Mouse (Mus musculus) heart, embryonic 16.5 days (tissue): ENCODE results near the gene Arhgap40. TPM values are rescaled to one million over a fixed set of nuclear protein-coding genes. Genes with fewer than 3 reads are reported as not detected.

Experiments
- ATAC-seq: fragments of 200-750 bp; cut with Nextera tagmentation; replicated peaks from 2 replicates; pipeline ENCODE4 v1.8.0; 2017; ENCODE audit warnings: moderate number of reproducible peaks; ENCODE audit not compliant: insufficient read depth, low FRiP score; ENCODE audit errors: extremely low read depth
- H3K27ac ChIP-seq: fragments of 300-500 bp; sonication (generic); 2 replicates; pipeline ENCODE4 v1.5.1; 2014; ENCODE audit warnings: mild to moderate bottlenecking, low read length, control low read depth, moderate library complexity
- H3K27me3 ChIP-seq: fragments of 300-500 bp; sonication (generic); 2 replicates; pipeline ENCODE4 v1.6.1; 2014; ENCODE audit warnings: low read length, mixed read lengths; ENCODE audit not compliant: control insufficient read depth, insufficient read depth
- H3K36me3 ChIP-seq: fragments of 300-500 bp; sonication (generic); 2 replicates; pipeline ENCODE4 v1.6.1; 2014; ENCODE audit not compliant: control insufficient read depth, insufficient read depth
- H3K4me1 ChIP-seq: fragments of 300-500 bp; sonication (generic); 2 replicates; pipeline ENCODE4 v1.6.1; 2014; ENCODE audit warnings: low read length, mixed read lengths; ENCODE audit not compliant: control insufficient read depth, insufficient read depth
- H3K4me2 ChIP-seq: fragments of 300-500 bp; sonication (generic); 2 replicates; pipeline ENCODE4 v1.6.1; 2014; ENCODE audit warnings: low read depth, mild to moderate bottlenecking, control low read depth, low read length
- H3K4me3 ChIP-seq: fragments of 300-500 bp; sonication (generic); 2 replicates; pipeline ENCODE4 v1.5.1; 2014; ENCODE audit warnings: mild to moderate bottlenecking, control low read depth, low read length
- H3K9ac ChIP-seq: fragments of 300-500 bp; sonication (generic); 2 replicates; pipeline ENCODE4 v1.6.1; 2014; ENCODE audit warnings: low read length, control low read depth
- H3K9me3 ChIP-seq: fragments of 300-500 bp; sonication (generic); replicated peaks from 2 replicates; pipeline ENCODE4 v1.6.1; 2016; ENCODE audit warnings: low read length; ENCODE audit not compliant: control insufficient read depth
- WGBS: fragments of 180-500 bp; shearing (Covaris S2); extraction: QIAGEN DNeasy Blood & Tissue Kit; methylation state at CpG from one replicate; pipeline ENCODE4 v1.1.7; 2014; 5-methylcytosine and 5-hydroxymethylcytosine counted together
- polyA plus RNA-seq: library from polyadenylated mRNA; unstranded; fragments of >200 nt; fragmentation: Nextera tagmentation; extraction: Ambion mirVana; gene quantifications from 2 replicates; pipeline ENCODE4 v1.2.1, GENCODE M21; 2015

Gene Arhgap40
- polyA plus RNA-seq = not detected in 2 replicates

DNA sequence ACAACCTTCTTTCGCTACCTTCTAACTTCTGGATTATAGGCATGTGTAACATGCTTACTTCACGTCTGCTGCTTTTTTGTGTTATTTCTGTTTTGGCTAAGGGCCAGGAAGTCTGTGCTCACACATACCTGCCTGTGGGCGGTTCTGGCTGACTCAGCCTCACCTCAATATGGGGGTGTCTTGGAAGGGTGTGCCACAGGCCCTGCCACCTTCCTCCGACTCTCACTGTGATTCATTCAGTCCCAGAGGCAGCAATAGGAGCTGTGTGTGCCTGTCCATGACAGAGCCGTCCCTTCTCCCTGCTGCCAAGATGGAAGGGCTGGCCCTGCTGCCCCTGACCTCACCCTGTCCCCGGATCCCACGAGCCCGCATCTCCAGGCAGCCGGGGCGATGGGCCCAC, at the start of gene Arhgap40:
TSS of gene Arhgap40 (plus strand) at position 269 of the 400 bp plus-strand sequence.
- Histone ChIP-seq H3K9ac (no peak within 1 kb of the TSS), H3K4me2 (no peak within 1 kb of the TSS), H3K4me3 (no peak within 1 kb of the TSS), H3K4me1 (no peaks in the 10 kb centered on the region), H3K36me3 (no peaks in the 10 kb centered on the region), H3K9me3 (no peaks in the 10 kb centered on the region), H3K27me3 (no peaks in the 10 kb centered on the region), H3K27ac (no peak within 1 kb of the TSS)
- WGBS = 79% methylated on average over 10 of the region's 10 CpGs
- ATAC-seq = no peak

DNA sequence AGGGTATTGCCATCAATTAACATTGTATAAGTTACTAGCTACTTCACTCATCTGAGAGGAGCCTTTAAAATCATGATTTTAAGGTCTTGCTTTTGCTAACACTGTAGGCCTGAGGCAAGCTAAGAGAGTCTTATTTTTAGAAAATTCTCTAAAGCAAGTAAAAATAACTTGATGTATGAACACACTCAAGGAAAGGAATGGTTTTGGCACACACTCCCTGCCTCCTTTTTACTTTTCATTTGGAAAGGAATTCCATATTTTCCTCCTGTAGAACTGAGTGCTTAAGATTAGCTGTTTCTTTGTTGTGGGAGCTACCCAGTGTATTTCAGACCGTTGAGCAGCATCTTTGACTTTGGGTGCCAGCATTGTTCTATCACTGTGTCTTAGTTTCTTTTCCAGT, 38.4 kb upstream of the Arhgap40 start:
- Histone ChIP-seq H3K36me3 (peaks cover 25% of the 10 kb centered on the region), H3K27ac (no peak overlapping the region), H3K4me2 (no peak overlapping the region), H3K9me3 (no peaks in the 10 kb centered on the region), H3K4me1 (no peaks in the 10 kb centered on the region), H3K4me3 (no peak overlapping the region), H3K27me3 (no peaks in the 10 kb centered on the region), H3K9ac (no peak overlapping the region)
- WGBS = 82% methylated on average over 1 of the region's 1 CpGs
- no peak for ATAC-seq

GRCm38 (mm10) chr2:158477640-158478039, 35.0 kb upstream of the Arhgap40 start:
- Histone ChIP-seq H3K9ac (no peak overlapping the region), H3K9me3 (no peaks in the 10 kb centered on the region), H3K27me3 (no peaks in the 10 kb centered on the region), H3K36me3 (peaks cover 39% of the 10 kb centered on the region), H3K4me3 (no peak overlapping the region), H3K27ac (no peak overlapping the region), H3K4me2 (no peak overlapping the region), H3K4me1 (no peaks in the 10 kb centered on the region)
- no peak for ATAC-seq
- 81% methylated on average over 3 of the region's 3 CpGs for WGBS

GRCm38 (mm10) chr2:158498457-158498856, 14.1 kb upstream of the Arhgap40 start:
- 87% methylated on average over 5 of the region's 5 CpGs for WGBS
- no peak overlapping the region for H3K27ac ChIP-seq
- H3K4me3 ChIP-seq = no peak overlapping the region
- H3K4me2 ChIP-seq = no peak overlapping the region
- no peaks in the 10 kb centered on the region for H3K4me1 ChIP-seq
- peaks cover 26% of the 10 kb centered on the region for H3K36me3 ChIP-seq
- H3K9me3 ChIP-seq = no peaks in the 10 kb centered on the region
- no peak for ATAC-seq
- no peaks in the 10 kb centered on the region for H3K27me3 ChIP-seq
- H3K9ac ChIP-seq = no peak overlapping the region

DNA sequence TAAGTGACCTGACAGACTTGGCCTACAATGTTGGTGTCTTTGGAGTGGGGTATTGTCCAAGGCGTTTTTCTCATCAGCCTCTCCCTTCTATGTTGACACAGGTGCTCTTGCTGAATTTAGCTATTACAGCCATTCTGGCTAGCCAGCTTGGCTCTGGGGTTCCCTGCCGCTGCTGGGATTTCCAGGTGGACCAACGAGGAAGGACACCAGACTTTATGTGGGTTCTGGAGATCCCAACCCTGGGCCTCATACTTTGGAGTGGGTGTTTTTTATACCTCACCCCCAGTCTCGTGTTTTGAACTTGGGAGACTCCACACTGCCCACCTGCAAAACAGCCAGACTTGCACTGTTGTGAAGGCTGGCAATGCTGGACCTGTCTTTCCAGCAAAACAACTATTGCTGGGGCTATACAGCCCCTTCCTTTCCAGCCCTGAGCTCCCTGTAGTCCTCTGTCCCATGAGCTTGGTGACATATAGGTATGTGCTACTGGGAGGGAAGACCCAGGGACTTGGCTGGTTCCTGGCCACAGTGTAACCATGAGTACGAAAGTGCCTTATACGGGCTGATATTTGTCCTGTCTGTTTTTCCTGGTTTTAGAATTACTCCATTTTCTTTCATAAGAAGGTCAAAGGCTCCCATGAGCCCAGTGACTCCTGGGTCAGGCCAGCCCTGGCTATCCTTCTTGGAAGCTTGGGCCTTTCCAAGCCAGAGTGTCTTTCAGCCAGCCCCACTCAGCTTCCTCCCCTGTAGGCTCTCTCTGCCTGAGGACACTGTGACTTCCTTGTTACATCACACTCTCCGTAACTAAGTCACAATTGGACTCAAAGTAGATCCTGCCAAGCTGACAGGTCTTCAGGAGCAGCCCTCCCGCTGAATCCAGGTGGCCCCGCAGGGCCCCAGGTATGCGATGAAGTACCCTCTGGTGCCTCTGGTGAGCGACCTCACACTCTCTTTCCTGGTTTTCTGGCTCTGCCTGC, 10.5 kb upstream of the Arhgap40 start, which contains the start of gene Adig:
TSS of gene Adig (plus strand) at position 777 of the 977 bp plus-strand sequence.
- no peak within 1 kb of the TSS for H3K4me2 ChIP-seq
- H3K9me3 ChIP-seq = no peaks in the 10 kb centered on the region
- WGBS = 74% methylated on average over 11 of the region's 11 CpGs
- no peaks in the 10 kb centered on the region for H3K4me1 ChIP-seq
- H3K27ac ChIP-seq = no peak within 1 kb of the TSS
- no peak within 1 kb of the TSS for H3K4me3 ChIP-seq
- H3K36me3 ChIP-seq = peaks cover 5% of the 10 kb centered on the region
- no peak within 1 kb of the TSS for H3K9ac ChIP-seq
- H3K27me3 ChIP-seq = no peaks in the 10 kb centered on the region
- ATAC-seq = no peak

DNA sequence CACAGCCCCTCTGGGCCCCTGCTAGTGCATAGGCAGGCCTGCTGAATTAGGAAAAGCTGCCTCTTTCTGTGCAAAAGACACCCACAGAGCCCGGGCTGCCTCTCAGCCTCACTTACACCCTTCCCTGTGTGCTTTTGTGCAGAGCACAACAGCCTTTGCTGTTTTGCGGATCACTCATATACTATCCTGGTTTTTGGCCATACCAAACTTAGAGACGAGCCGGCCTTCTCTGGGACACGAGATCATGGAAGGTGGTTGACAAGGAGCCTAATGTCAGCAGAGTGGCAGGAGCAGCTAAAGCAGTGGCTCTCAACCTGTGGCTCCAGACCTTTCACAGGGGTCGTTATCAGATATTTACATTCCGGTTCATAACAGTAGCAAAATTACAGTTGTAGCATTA, 9.4 kb upstream of the Arhgap40 start:
- H3K27me3 ChIP-seq = no peaks in the 10 kb centered on the region
- no peak overlapping the region for H3K27ac ChIP-seq
- no peaks in the 10 kb centered on the region for H3K36me3 ChIP-seq
- no peak overlapping the region for H3K4me3 ChIP-seq
- no peak overlapping the region for H3K9ac ChIP-seq
- 78% methylated on average over 7 of the region's 7 CpGs for WGBS
- no peak overlapping the region for H3K4me2 ChIP-seq
- no peaks in the 10 kb centered on the region for H3K9me3 ChIP-seq
- ATAC-seq = no peak
- no peaks in the 10 kb centered on the region for H3K4me1 ChIP-seq

DNA sequence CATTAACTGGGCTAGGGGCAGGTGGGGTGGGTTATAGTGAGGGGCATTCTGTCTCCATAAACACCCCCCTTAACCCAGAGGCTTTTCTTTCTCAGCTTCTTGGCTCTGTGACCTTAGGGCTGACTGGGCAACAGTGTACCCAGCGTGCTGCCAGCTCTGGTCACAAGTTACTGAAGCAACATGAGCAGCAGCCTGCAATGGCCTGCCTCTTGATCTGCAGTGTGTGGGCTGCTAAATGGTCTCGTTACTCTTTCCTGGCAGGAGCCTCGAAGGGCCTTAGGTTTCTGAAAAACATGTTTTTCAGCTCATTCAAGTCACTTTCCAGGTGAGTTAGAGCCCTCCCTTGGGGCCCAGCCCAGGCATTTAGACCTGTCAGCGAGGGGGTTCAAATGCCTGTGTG, 8.9 kb upstream of the Arhgap40 start:
- ATAC-seq = no peak
- 74% methylated on average over 4 of the region's 4 CpGs for WGBS
- Histone ChIP-seq H3K36me3 (no peaks in the 10 kb centered on the region), H3K27ac (no peak overlapping the region), H3K27me3 (no peaks in the 10 kb centered on the region), H3K9ac (no peak overlapping the region), H3K4me2 (no peak overlapping the region), H3K4me1 (no peaks in the 10 kb centered on the region), H3K9me3 (no peaks in the 10 kb centered on the region), H3K4me3 (no peak overlapping the region)

DNA sequence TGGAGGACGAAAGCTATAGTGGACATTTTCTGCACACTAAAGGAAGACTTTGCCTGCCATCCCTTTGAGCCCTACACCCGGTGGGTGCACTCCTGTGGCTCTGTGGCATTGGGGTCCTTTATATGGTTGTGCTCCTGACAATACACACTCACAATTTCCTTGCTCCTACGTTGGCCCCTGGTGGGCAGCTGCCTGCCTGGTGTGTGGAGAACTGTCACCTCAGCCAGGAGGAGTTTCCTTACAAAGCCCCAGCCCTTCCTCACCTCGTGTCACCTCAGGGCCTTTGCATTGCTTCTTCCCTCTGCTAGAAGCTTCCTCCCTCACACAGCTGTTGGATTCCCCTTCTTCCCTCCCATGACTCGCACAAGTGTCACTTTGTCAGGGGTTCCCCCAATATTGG, 6.1 kb upstream of the Arhgap40 start:
- H3K4me2 ChIP-seq = no peak overlapping the region
- no peaks in the 10 kb centered on the region for H3K4me1 ChIP-seq
- no peak overlapping the region for H3K27ac ChIP-seq
- H3K36me3 ChIP-seq = no peaks in the 10 kb centered on the region
- H3K9me3 ChIP-seq = no peaks in the 10 kb centered on the region
- no peak overlapping the region for H3K9ac ChIP-seq
- ATAC-seq = no peak
- no peaks in the 10 kb centered on the region for H3K27me3 ChIP-seq
- WGBS = 69% methylated on average over 5 of the region's 5 CpGs
- H3K4me3 ChIP-seq = no peak overlapping the region

DNA sequence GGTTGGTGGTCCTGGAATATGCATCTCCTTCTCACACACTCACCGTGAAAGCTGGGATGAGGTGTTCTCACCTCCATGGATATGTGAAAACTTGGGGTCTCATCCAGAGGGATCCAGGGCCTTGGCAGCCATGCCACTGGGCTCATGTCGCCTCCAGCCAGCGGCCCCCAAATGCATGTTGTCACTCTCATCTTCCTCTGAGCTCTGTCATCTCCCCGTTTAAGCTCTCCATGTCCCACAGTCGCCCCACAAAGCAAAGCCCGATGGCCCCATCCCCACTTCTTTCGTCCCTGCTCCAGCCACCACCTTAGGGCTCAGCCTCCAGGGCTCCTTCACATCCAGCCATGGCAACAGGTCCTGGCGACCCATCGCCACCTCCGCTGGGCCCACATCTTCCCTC, 5.5 kb upstream of the Arhgap40 start:
- H3K9ac ChIP-seq = no peak overlapping the region
- H3K9me3 ChIP-seq = no peaks in the 10 kb centered on the region
- no peaks in the 10 kb centered on the region for H3K4me1 ChIP-seq
- H3K36me3 ChIP-seq = no peaks in the 10 kb centered on the region
- H3K4me2 ChIP-seq = no peak overlapping the region
- H3K27me3 ChIP-seq = no peaks in the 10 kb centered on the region
- ATAC-seq = no peak
- 88% methylated on average over 10 of the region's 10 CpGs for WGBS
- H3K27ac ChIP-seq = no peak overlapping the region
- H3K4me3 ChIP-seq = no peak overlapping the region
